Mouse (Mus musculus) forebrain, embryonic 16.5 days (tissue): ENCODE data around the gene Kiss1r. TPM values are rescaled to one million over a fixed set of nuclear protein-coding genes. Genes with fewer than 3 reads are reported as not detected.

Source experiments
- ATAC-seq: fragments of 200-750 bp; cut with Nextera tagmentation; 2 replicates; pipeline ENCODE4 v1.8.0; 2017; ENCODE audit warnings: mild to moderate bottlenecking, moderate library complexity
- H3K27ac ChIP-seq: fragments of 300-500 bp; sonication (generic); 2 replicates; pipeline ENCODE4 v1.5.1; 2014; ENCODE audit warnings: low read length, control low read depth
- H3K27me3 ChIP-seq: fragments of 300-500 bp; sonication (generic); replicated peaks from 2 replicates; pipeline ENCODE4 v1.6.1; 2014; ENCODE audit warnings: low read length; ENCODE audit not compliant: control insufficient read depth, insufficient read depth
- H3K36me3 ChIP-seq: fragments of 300-500 bp; sonication (generic); 2 replicates; pipeline ENCODE4 v1.6.1; 2014; ENCODE audit not compliant: control insufficient read depth, insufficient read depth
- H3K4me1 ChIP-seq: fragments of 300-500 bp; sonication (generic); replicated peaks from 2 replicates; pipeline ENCODE4 v1.6.1; 2014; ENCODE audit warnings: low read length; ENCODE audit not compliant: control insufficient read depth, insufficient read depth
- H3K4me2 ChIP-seq: fragments of 300-500 bp; sonication (generic); 2 replicates; pipeline ENCODE4 v1.6.1; 2014; ENCODE audit warnings: mild to moderate bottlenecking, low read length, control low read depth
- H3K4me3 ChIP-seq: fragments of 300-500 bp; sonication (generic); replicated peaks from 2 replicates; pipeline ENCODE4 v1.5.1; 2014; ENCODE audit warnings: mild to moderate bottlenecking, low read length, control low read depth
- H3K9ac ChIP-seq: fragments of 300-500 bp; sonication (generic); replicated peaks from 2 replicates; pipeline ENCODE4 v1.6.1; 2014; ENCODE audit warnings: low read depth, low read length, control low read depth
- H3K9me3 ChIP-seq: fragments of 300-500 bp; sonication (generic); 2 replicates; pipeline ENCODE4 v1.6.1; 2016; ENCODE audit warnings: low read length; ENCODE audit not compliant: control insufficient read depth
- WGBS: fragments of 180-500 bp; shearing (Covaris S2); extraction: QIAGEN DNeasy Blood & Tissue Kit; methylation state at CpG from one replicate; pipeline ENCODE4 v1.1.7; 2014; 5-methylcytosine and 5-hydroxymethylcytosine counted together
- polyA plus RNA-seq: library from polyadenylated mRNA; unstranded; fragments of >200 nt; fragmentation: Nextera tagmentation; extraction: Ambion mirVana; gene quantifications from 2 replicates; pipeline ENCODE4 v1.2.1, GENCODE M21; 2015

Gene Kiss1r
- polyA plus RNA-seq, 1 experiment from 2014 or later, result 2.7 TPM

DNA sequence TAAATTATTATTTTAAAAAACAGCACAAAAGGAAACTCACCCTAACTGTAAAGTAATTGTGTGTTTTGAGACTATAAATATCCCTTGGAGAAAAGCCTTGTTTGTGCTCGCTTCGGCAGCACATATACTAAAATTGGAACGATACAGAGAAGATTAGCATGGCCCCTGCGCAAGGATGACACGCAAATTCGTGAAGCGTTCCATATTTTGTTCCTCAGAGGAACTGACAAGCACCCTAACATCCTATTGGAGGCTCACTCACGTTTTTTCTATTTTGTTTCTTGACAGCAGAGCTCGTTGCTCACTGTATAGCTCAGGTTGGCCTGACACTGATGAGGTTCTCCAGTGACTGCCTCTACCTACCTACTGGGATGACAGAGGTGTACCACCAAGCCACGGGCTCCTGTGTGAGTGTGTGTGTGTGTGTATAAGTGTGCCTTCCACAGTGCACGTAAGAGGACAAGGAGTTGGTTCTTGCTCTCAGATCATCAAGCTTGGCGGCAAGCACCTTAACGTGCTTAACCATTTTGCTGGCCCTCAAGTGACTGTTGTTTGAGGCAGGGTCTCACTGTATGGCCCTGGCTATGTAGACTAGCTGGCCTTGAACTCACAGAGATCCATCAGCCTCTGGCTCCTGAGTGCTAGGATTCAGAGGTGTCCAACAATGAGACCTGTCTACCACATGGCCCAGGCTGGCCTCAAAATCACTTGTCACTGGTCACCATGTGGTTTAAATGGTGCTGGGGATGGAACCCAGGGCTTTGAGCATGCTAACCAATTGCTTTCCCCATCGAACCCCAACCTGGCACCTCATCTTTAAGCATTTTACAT is 7.5 kb upstream of the Kiss1r start:
- peak overlapping the region; percentile 55 for H3K4me2 ChIP-seq
- peak overlapping the region; percentile 27 for H3K4me3 ChIP-seq
- H3K9ac ChIP-seq, result peak overlapping the region; percentile 51
- no peaks in the 10 kb centered on the region for H3K27me3 ChIP-seq
- peaks cover 15% of the 10 kb centered on the region for H3K4me1 ChIP-seq
- peak; percentile 60 for ATAC-seq
- no peaks in the 10 kb centered on the region for H3K9me3 ChIP-seq
- peaks cover 8% of the 10 kb centered on the region for H3K36me3 ChIP-seq
- WGBS, result 24% methylated on average over 14 of the region's 14 CpGs
- peak overlapping the region; percentile 92 for H3K27ac ChIP-seq

GRCm38 (mm10) chr10:79910556-79910955 is 6.2 kb upstream of the Kiss1r start, which contains the start of gene Gm26602:
Gene Gm26602 (plus strand): TSS chr10:79910856.
- Histone ChIP-seq H3K4me3 (no peak within 1 kb of the TSS), H3K4me1 (peaks cover 27% of the 10 kb centered on the region), H3K36me3 (peaks cover 2% of the 10 kb centered on the region; the same call in 1 of the 2 replicates), H3K27me3 (no peaks in the 10 kb centered on the region), H3K4me2 (no peak within 1 kb of the TSS; the same call in 1 of the 2 replicates), H3K9ac (no peak within 1 kb of the TSS), H3K9me3 (no peaks in the 10 kb centered on the region), H3K27ac (peak within 1 kb of the TSS; percentile 92)
- 91% methylated on average over 4 of the region's 4 CpGs for WGBS
- no peak for ATAC-seq

- no peak for ATAC-seq
- H3K4me1 ChIP-seq, result peaks cover 39% of the 10 kb centered on the region
- H3K9me3 ChIP-seq, result no peaks in the 10 kb centered on the region
- H3K4me2 ChIP-seq, result no peak overlapping the region
- peaks cover under 1% of the 10 kb centered on the region for H3K27me3 ChIP-seq
- H3K4me3 ChIP-seq, result no peak overlapping the region
- WGBS, result 69% methylated on average over 20 of the region's 20 CpGs
- 0 out of 2 replicates have a peak, but pooled peaks cover 2% of the 10 kb centered on the region for H3K36me3 ChIP-seq
- H3K9ac ChIP-seq, result no peak overlapping the region
- H3K27ac ChIP-seq, result no peak overlapping the region
These were observed 4.4 kb upstream of the Kiss1r start for GRCm38 (mm10) chr10:79912412-79912811.

GRCm38 (mm10) chr10:79914131-79914947 is 2.4 kb upstream of the Kiss1r start:
- 0 out of 2 replicates have a peak, but pooled peaks cover 2% of the 10 kb centered on the region for H3K36me3 ChIP-seq
- H3K9me3 ChIP-seq, result no peaks in the 10 kb centered on the region
- peaks cover 38% of the 10 kb centered on the region for H3K4me1 ChIP-seq
- 55% methylated on average over 11 of the region's 11 CpGs for WGBS
- no peak overlapping the region for H3K9ac ChIP-seq
- no peak for ATAC-seq
- H3K4me3 ChIP-seq, result no peak overlapping the region
- peaks cover 20% of the 10 kb centered on the region for H3K27me3 ChIP-seq
- H3K4me2 ChIP-seq, result no peak overlapping the region
- H3K27ac ChIP-seq, result no peak overlapping the region

DNA sequence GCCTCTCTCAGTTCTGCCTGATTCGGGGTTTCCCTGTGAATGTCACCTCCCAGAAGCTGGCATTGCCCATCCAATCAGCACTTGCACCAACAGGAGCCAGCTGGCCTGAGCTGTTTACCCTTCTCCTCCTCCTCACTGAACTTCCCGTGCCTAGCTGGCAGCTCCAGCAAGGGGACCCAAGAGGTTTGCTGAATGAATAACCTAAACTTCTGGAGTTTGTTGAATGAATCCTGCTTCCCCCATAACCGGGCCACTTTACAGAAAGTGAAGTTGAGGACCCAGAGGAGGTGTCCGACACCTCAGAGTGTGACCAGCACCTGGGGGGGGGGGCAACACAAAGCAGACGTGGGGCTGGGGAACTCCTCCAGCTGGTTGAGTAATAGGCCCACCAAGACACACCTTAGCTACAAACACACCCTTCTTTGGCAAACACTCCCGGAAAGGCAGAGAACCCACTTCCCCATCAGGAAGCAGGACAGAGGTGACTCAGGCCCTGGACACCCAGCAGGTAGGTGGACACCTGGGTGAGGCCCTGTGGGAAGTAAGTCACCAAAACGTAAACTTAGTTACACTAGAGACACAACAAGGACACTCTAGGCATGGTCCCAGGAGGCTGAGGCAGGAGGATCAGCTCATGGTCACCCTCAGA is 1.7 kb upstream of the Kiss1r start:
- no peaks in the 10 kb centered on the region for H3K9me3 ChIP-seq
- peaks cover 27% of the 10 kb centered on the region for H3K27me3 ChIP-seq
- ATAC-seq, result no peak
- peaks cover 31% of the 10 kb centered on the region for H3K4me1 ChIP-seq
- no peak overlapping the region for H3K4me3 ChIP-seq
- WGBS, result 66% methylated on average over 7 of the region's 7 CpGs
- no peak overlapping the region for H3K9ac ChIP-seq
- no peak overlapping the region for H3K27ac ChIP-seq
- 0 out of 2 replicates have a peak, but pooled peaks cover 2% of the 10 kb centered on the region for H3K36me3 ChIP-seq
- H3K4me2 ChIP-seq, result no peak overlapping the region

DNA sequence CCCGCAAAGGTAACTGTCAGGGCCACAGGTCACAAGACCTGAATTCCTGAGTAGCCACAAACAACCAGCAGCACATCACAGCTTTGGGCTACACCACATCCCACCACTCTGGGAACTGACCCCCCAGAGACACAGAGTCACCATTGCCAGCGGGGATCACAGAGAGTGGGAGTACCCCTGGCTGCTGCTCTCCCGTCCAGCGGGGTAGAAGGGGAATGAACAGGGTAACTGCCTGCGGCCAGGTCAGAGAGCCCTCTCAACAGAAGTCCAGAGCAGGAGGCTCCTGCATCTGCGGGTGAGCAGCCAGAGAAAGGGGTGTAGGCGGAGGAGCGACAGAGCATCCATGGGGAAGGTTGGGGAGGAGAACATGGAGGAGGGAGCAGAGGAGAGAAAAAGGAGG is 690 bp upstream of the Kiss1r start:
- Histone ChIP-seq H3K27ac (peak overlapping the region; percentile 80; the same call in 1 of the 2 replicates), H3K36me3 (0 out of 2 replicates have a peak, but pooled peaks cover 2% of the 10 kb centered on the region), H3K9me3 (no peaks in the 10 kb centered on the region), H3K27me3 (peaks cover 37% of the 10 kb centered on the region), H3K4me3 (peak overlapping the region; percentile 91), H3K4me1 (peaks cover 36% of the 10 kb centered on the region), H3K9ac (peak overlapping the region; percentile 98), H3K4me2 (peak overlapping the region; percentile 97)
- WGBS, result 4% methylated on average over 8 of the region's 8 CpGs
- ATAC-seq, result no peak

- no peaks in the 10 kb centered on the region for H3K9me3 ChIP-seq
- no peak for ATAC-seq
- peaks cover 44% of the 10 kb centered on the region for H3K4me1 ChIP-seq
- H3K27me3 ChIP-seq, result peaks cover 52% of the 10 kb centered on the region
- no peak overlapping the region for H3K27ac ChIP-seq
- 0 out of 2 replicates have a peak, but pooled peaks cover 2% of the 10 kb centered on the region for H3K36me3 ChIP-seq
- peak overlapping the region; percentile 97 for H3K4me2 ChIP-seq
- peak overlapping the region; percentile 98 for H3K9ac ChIP-seq
- peak overlapping the region; percentile 91 for H3K4me3 ChIP-seq
- 41% methylated on average over 5 of the region's 5 CpGs for WGBS
These were observed 845 bp downstream of the Kiss1r start for GRCm38 (mm10) chr10:79917532-79918100.

GRCm38 (mm10) chr10:79918231-79919078 is 1.7 kb downstream of the Kiss1r start:
- Histone ChIP-seq H3K27ac (no peak overlapping the region), H3K4me1 (peaks cover 44% of the 10 kb centered on the region), H3K9ac (no peak overlapping the region), H3K4me2 (no peak overlapping the region), H3K4me3 (no peak overlapping the region), H3K9me3 (no peaks in the 10 kb centered on the region), H3K27me3 (peaks cover 61% of the 10 kb centered on the region), H3K36me3 (no peaks in the 10 kb centered on the region)
- 4% methylated on average over 34 of the region's 35 CpGs for WGBS
- no peak for ATAC-seq
